Mouse (Mus musculus): ENCODE measurements around the gene Thap8.

DNA sequence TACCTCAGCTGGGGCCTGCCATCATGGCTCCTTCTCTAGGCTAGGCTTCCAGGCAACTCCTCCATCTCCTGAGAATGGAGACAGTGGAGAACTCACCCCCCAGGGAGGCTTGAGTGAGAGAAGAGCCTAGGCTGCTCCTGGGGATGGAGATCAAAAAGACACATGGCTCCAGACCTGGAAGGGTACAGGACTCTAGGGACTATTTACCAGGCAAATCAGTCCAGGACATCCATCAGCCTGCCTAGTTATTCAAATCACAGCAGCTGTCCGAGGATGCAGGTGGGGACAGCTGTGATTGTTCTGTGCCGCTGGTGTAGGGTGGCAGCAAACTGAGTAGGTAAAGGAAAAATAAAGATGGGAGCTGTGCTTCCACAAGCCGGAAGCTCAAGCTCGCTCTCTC, 44.3 kb upstream of the Thap8 start, which contains the start of gene Ovol3:
- no peak for TF ChIP-seq POLR2A (IDR thresholded peaks at IDR 0.05; ENCODE audit: low read depth, low read length)
- no peak for TF ChIP-seq CTCF (IDR thresholded peaks at IDR 0.05; ENCODE audit: borderline replicate concordance, insufficient read depth, low read length)
